Mouse (Mus musculus) CH12.LX (cell line): ENCODE measurements around the gene Trim26. TPM values are rescaled to one million over a fixed set of nuclear protein-coding genes. Genes with fewer than 3 reads are reported as not detected.

ENCODE experiments used
- DNase-seq: peaks from one replicate; pipeline ENCODE4 v3.0.0-alpha.2; 2013; ENCODE audit errors: extremely low read depth
- H3K27ac ChIP-seq: 2 replicates; pipeline ENCODE4 v1.5.1; 2012; ENCODE audit warnings: low read depth, mild to moderate bottlenecking, control low read depth, moderate library complexity; ENCODE audit not compliant: insufficient read depth
- H3K27me3 ChIP-seq: replicated peaks from 2 replicates; pipeline ENCODE3; 2012; ENCODE audit warnings: inconsistent platforms
- H3K36me3 ChIP-seq, 2 experiments: replicated peaks in 1 of 2; 2 replicates each; pipeline versions ENCODE3 to v1.6.1; 2012; ENCODE audit warnings: inconsistent platforms in 1 of 2, low read length in 1 of 2, mild to moderate bottlenecking in 1 of 2, mixed read lengths in 1 of 2, moderate library complexity in 1 of 2; ENCODE audit not compliant: control insufficient read depth in 1 of 2, insufficient read depth in 1 of 2
- H3K4me1 ChIP-seq, 2 experiments: 2 replicates each; pipeline ENCODE4 v1.6.1; 2012; ENCODE audit warnings: inconsistent platforms in 1 of 2, moderate library complexity in 1 of 2; ENCODE audit not compliant: insufficient read depth in 2 of 2, control insufficient read depth in 1 of 2
- H3K4me2 ChIP-seq: 2 replicates; pipeline ENCODE4 v1.6.1; 2012; ENCODE audit warnings: low read depth, mild to moderate bottlenecking, control low read depth; ENCODE audit not compliant: poor library complexity, insufficient read depth, severe bottlenecking
- H3K4me3 ChIP-seq, 3 experiments: fragments of 150-350 bp in 1 of 3; sonication (generic) in 1 of 3; replicated peaks in 1 of 3; 2 replicates each; pipeline versions ENCODE3 to v1.5.1; 2011 to 2012; ENCODE audit warnings: low read depth in 2 of 3, low read length in 2 of 3, mild to moderate bottlenecking in 2 of 3, moderate library complexity in 2 of 3, control low read depth in 1 of 3, improper control_type of control experiment in 1 of 3, inconsistent platforms in 1 of 3, mixed read lengths in 1 of 3; ENCODE audit not compliant: poor library complexity in 1 of 3
- H3K79me2 ChIP-seq: replicated peaks from 2 replicates; pipeline ENCODE4 v1.6.1; 2012; ENCODE audit warnings: mild to moderate bottlenecking, moderate library complexity; ENCODE audit not compliant: control insufficient read depth, poor library complexity, insufficient read depth, severe bottlenecking; ENCODE audit errors: extremely low read depth
- H3K9ac ChIP-seq: 2 replicates; pipeline ENCODE4 v1.6.1; 2012; ENCODE audit warnings: low read depth, mild to moderate bottlenecking, control low read depth, moderate library complexity; ENCODE audit not compliant: insufficient read depth
- H3K9me3 ChIP-seq: replicated peaks from 2 replicates; pipeline ENCODE3; 2012; ENCODE audit warnings: low read length, inconsistent platforms, mixed read lengths
- EP300 ChIP-seq: IDR thresholded peaks from 2 replicates; pipeline ENCODE4 v1.6.1; 2011; ENCODE audit warnings: low read length, improper control_type of control experiment
- ETS1 ChIP-seq: conservative IDR thresholded peaks from 2 replicates; pipeline ENCODE4 v1.6.1; 2012; ENCODE audit warnings: low read depth, mild to moderate bottlenecking, inconsistent platforms, low read length, improper control_type of control experiment, moderate library complexity
- GABPA ChIP-seq: IDR thresholded peaks from 2 replicates; pipeline ENCODE4 v1.6.1; 2012; ENCODE audit warnings: low read depth, low read length, improper control_type of control experiment, inconsistent platforms; ENCODE audit not compliant: insufficient replicate concordance
- HCFC1 ChIP-seq: IDR thresholded peaks from 2 replicates; pipeline ENCODE4 v1.6.1; 2012; ENCODE audit warnings: low read depth, mild to moderate bottlenecking, inconsistent platforms, low read length, improper control_type of control experiment
- IRF4 ChIP-seq: IDR thresholded peaks from 2 replicates; pipeline ENCODE4 v1.6.1; 2014; ENCODE audit warnings: low read depth, mild to moderate bottlenecking, inconsistent platforms, low read length, improper control_type of control experiment
- KAT2A ChIP-seq: IDR thresholded peaks from 2 replicates; pipeline ENCODE4 v1.6.1; 2012; ENCODE audit warnings: low read length, improper control_type of control experiment, inconsistent platforms; ENCODE audit not compliant: insufficient replicate concordance
- MAFK ChIP-seq: IDR thresholded peaks from 2 replicates; pipeline ENCODE4 v1.6.1; 2011; ENCODE audit warnings: low read length, improper control_type of control experiment; ENCODE audit not compliant: insufficient replicate concordance
- MAZ ChIP-seq: IDR thresholded peaks from 2 replicates; pipeline ENCODE4 v1.6.1; 2012; ENCODE audit warnings: low read depth, mild to moderate bottlenecking, inconsistent platforms, low read length, improper control_type of control experiment, moderate library complexity
- MEF2A ChIP-seq: IDR thresholded peaks from 2 replicates; pipeline ENCODE4 v1.6.1; 2014; ENCODE audit warnings: low read depth, mild to moderate bottlenecking, inconsistent platforms, low read length, improper control_type of control experiment, borderline replicate concordance
- MXI1 ChIP-seq: IDR thresholded peaks from 2 replicates; pipeline ENCODE4 v1.6.1; 2011; ENCODE audit warnings: mild to moderate bottlenecking, low read depth, low read length, improper control_type of control experiment
- MYC ChIP-seq: IDR thresholded peaks from 2 replicates; pipeline ENCODE4 v1.6.1; 2011; ENCODE audit warnings: low read depth, mild to moderate bottlenecking, improper control_type of control experiment, low read length
- NELFE ChIP-seq: IDR thresholded peaks from 2 replicates; pipeline ENCODE4 v1.6.1; 2011; ENCODE audit warnings: low read depth, low read length, improper control_type of control experiment
- POLR2AphosphoS2 ChIP-seq: IDR thresholded peaks from 2 replicates; pipeline ENCODE4 v1.6.1; 2011; ENCODE audit warnings: low read depth, low read length, improper control_type of control experiment
- RAD21 ChIP-seq: IDR thresholded peaks from 2 replicates; pipeline ENCODE4 v1.6.1; 2011; ENCODE audit warnings: low read depth, mild to moderate bottlenecking, low read length, improper control_type of control experiment, moderate library complexity
- SIN3A ChIP-seq: IDR thresholded peaks from 2 replicates; pipeline ENCODE4 v1.6.1; 2012; ENCODE audit warnings: low read length, improper control_type of control experiment, inconsistent platforms
- TBP ChIP-seq: conservative IDR thresholded peaks from 2 replicates; pipeline ENCODE4 v1.6.1; 2011; ENCODE audit warnings: low read depth, low read length, improper control_type of control experiment
- UBTF ChIP-seq: IDR thresholded peaks from 2 replicates; pipeline ENCODE4 v1.6.1; 2012; ENCODE audit warnings: low read depth, mild to moderate bottlenecking, inconsistent platforms, low read length, improper control_type of control experiment, moderate library complexity
- USF1 ChIP-seq: IDR thresholded peaks from 2 replicates; pipeline ENCODE4 v1.6.1; 2014; ENCODE audit warnings: low read depth, mild to moderate bottlenecking, inconsistent platforms, low read length, improper control_type of control experiment
- USF2 ChIP-seq: conservative IDR thresholded peaks from 2 replicates; pipeline ENCODE4 v1.6.1; 2011; ENCODE audit warnings: low read depth, low read length, improper control_type of control experiment
- ZKSCAN1 ChIP-seq: IDR thresholded peaks from 2 replicates; pipeline ENCODE4 v1.6.1; 2012; ENCODE audit warnings: low read depth, inconsistent platforms, low read length, improper control_type of control experiment, borderline replicate concordance
- ZMIZ1 ChIP-seq: IDR thresholded peaks from 2 replicates; pipeline ENCODE4 v1.6.1; 2012; ENCODE audit warnings: low read depth, mild to moderate bottlenecking, inconsistent platforms, low read length, improper control_type of control experiment
- ZNF384 ChIP-seq: IDR thresholded peaks from 2 replicates; pipeline ENCODE4 v1.6.1; 2012; ENCODE audit warnings: low read depth, low read length, improper control_type of control experiment, inconsistent platforms
- dilution Hi-C: fragments of 300-500 bp; cut with MboI; formaldehyde crosslinking; loops from 2 replicates; pipeline ENCODE4 v1.14.3; 2020; ENCODE audit warnings: low sequenced_read_pairs; ENCODE audit not compliant: extremely low pct_unique_long_range_greater_than_20kb, extremely low pct_ligation_motif_present
- in situ Hi-C: fragments of 300-500 bp; cut with MboI; formaldehyde crosslinking; loops from 3 replicates; pipeline ENCODE4 v1.14.3; 2019; ENCODE audit warnings: low sequenced_read_pairs, low pct_ligation_motif_present, low pct_unique_long_range_greater_than_20kb, mixed read lengths
- polyA plus RNA-seq: library from polyadenylated mRNA; unstranded; fragments of >175 nt; gene quantifications from 2 replicates; pipeline ENCODE4 v1.2.1, GENCODE M21; 2012; ENCODE audit warnings: low read depth; ENCODE audit not compliant: insufficient read length
- total RNA-seq, 2 experiments: library from RNA; depleted of rRNA; stranded (reverse); fragments of 300-350 nt in 1 of 2; fragments of >200 nt in 1 of 2; gene quantifications; 2 replicates each; pipeline ENCODE4 v1.2.3; 2012 to 2014

Trim26 gene
- total and polyA plus RNA-seq, 3 experiments, result 14.2 to 67.1 (median 17.1) TPM

DNA sequence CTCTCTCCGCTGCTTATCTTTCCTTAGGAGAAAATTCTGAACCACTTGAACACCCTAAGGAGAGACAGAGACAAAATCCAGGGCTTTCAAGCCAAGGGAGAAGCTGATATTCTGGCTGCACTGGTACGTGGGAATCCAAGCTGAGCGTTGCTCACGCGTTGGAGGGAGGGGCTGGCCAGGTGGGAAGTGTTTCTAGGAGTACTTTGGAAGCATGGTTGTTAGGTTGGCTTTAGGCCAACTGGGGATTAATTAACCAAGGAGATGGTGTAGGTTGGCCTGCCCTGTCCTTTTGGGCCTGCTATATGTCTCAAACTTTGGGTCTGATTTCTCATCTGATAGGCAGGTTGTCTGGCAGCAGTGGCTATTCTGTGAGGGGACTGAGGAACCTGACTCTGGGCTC lies 14.3 kb downstream of the Trim26 start:
- no peak for TF ChIP-seq ETS1
- TF ChIP-seq MEF2A, result no peak
- no peak for TF ChIP-seq RAD21
- TF ChIP-seq MAZ, result no peak
- TF ChIP-seq USF1, result no peak
- TF ChIP-seq EP300, result no peak
- TF ChIP-seq MAFK, result no peak
- TF ChIP-seq USF2, result no peak
- no peak for TF ChIP-seq SIN3A
- no peak for TF ChIP-seq UBTF
- TF ChIP-seq KAT2A, result no peak
- Histone ChIP-seq H3K27ac (no peak overlapping the region), H3K9ac (no peak overlapping the region), H3K4me2 (no peak overlapping the region), H3K79me2 (no peaks in the 10 kb centered on the region; the same call in 1 of the 2 replicates), H3K27me3 (no peaks in the 10 kb centered on the region), H3K4me1 (peaks cover 0 to 9% of the 10 kb centered on the region in 2 experiments; a peak in 1 of 4 replicates), H3K4me3 (no peak overlapping the region), H3K36me3 (peaks cover 42 to 82% of the 10 kb centered on the region in 2 experiments), H3K9me3 (no peaks in the 10 kb centered on the region)
- in situ Hi-C loops, result no loop called here
- dilution Hi-C loops, result no loop called here
- no peak for DNase-seq

DNA sequence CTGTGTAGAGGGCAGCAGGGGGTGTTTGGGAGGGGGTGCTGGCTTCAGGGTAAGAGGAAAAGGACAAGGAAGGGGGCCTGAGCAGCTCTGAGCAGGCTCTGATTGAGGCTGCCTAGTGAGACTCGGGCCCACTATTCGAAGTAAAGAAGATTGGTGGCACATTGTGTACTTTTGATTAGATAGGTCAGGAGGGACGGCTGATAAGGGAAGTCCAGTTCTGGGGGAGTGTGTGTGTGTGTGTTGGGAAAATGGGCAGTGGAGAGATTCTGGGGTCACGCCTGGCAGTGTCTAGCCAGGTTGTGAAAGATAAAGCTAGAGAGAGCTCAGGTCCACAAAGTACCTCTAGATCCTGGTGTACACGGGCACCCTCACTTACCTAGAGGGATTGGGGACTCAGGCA lies 14.7 kb downstream of the Trim26 start:
- Histone ChIP-seq H3K4me1 (peaks cover 0 to 9% of the 10 kb centered on the region in 2 experiments; a peak in 1 of 4 replicates), H3K79me2 (no peaks in the 10 kb centered on the region; the same call in 1 of the 2 replicates), H3K36me3 (peaks cover 44 to 83% of the 10 kb centered on the region in 2 experiments), H3K4me2 (no peak overlapping the region), H3K27ac (no peak overlapping the region), H3K4me3 (no peak overlapping the region), H3K9ac (no peak overlapping the region), H3K9me3 (no peaks in the 10 kb centered on the region), H3K27me3 (no peaks in the 10 kb centered on the region)
- TF ChIP-seq USF2 (no peak), IRF4 (no peak), ZMIZ1 (no peak), GABPA (no peak), MAFK (no peak), HCFC1 (no peak), ZKSCAN1 (no peak), RAD21 (no peak), MXI1 (no peak), ZNF384 (no peak), MYC (no peak), POLR2AphosphoS2 (no peak), KAT2A (no peak), TBP (no peak), SIN3A (no peak), ETS1 (no peak), NELFE (no peak)
- dilution Hi-C loops (no loop called here), in situ Hi-C loops (no loop called here)
- DNase-seq, result no peak
